Comparison of ENCODE assay signal across 8 mouse cellular contexts in the genomic region with DNA sequence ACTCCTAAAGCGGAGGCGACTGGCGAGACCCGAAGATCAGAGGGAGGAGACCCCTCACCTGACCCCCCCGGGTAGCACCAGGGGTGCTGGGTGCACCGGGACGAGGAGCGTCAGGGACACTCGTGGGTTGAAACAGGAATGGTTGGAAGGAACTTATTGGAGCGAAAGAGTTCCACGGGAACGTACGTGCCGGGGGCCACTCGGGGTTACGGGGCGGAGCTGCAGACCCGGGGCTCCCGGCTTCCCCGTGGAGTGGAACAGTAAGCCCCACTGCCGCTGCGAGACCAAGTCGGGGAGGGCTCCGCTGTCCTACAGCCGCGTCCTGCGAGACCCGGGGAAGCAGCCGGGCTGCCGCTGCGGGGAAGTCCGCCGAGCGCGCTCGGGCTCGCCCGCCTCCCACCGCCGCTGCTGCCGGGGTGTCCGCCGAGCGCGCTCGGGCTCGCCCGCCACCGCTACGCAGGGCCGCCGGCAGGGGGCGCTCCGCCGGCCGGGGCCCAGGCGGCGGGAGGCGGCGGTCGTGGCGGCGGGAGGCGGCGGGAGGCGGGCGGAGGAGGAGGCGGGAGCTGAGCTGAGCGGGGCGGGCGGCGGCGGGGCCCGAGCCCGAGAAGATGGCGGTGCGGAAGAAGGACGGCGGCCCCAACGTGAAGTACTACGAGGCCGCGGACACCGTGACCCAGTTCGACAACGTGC. TPM values are rescaled to one million over a fixed set of nuclear protein-coding genes. Genes with fewer than 3 reads are reported as not detected.
DNase-seq lines count a peak whose midpoint lies in the region; ATAC-seq and TF ChIP-seq lines count a peak whose summit lies in the region.

Smarcc2 (plus strand) TSS at position 530 of the 690 bp plus-strand sequence.

- TF ChIP-seq CTCF in gastrocnemius, adult 2 months (IDR thresholded peaks at IDR 0.05), result peak; percentile 51

- H3K9ac ChIP-seq in hindbrain, embryonic 16.5 days (ENCODE audit: low read depth, low read length), result peak within 1 kb of the TSS; percentile 99

- intact Hi-C loops in gastrocnemius, adult 2 months (cut with DNase I), result loop anchor here (1.0 kb wide), 1 partner anchor 77 kb away; no protein-coding TSS in a partner anchor

- WGBS in hindbrain, embryonic 16.5 days, result 0% methylated on average over 44 of the region's 86 CpGs

- H3K27me3 ChIP-seq in hindbrain, embryonic 16.5 days (replicated peaks; ENCODE audit: control insufficient read depth, insufficient read depth, low read length), result no peaks in the 10 kb centered on the region

- ATAC-seq in hindbrain, embryonic 16.5 days, result peak; percentile 84

- H3K36me3 ChIP-seq in hindbrain, embryonic 16.5 days (ENCODE audit: control insufficient read depth, insufficient read depth, low read length), result peaks cover 13% of the 10 kb centered on the region

- H3K9me3 ChIP-seq in hindbrain, embryonic 16.5 days (ENCODE audit: control insufficient read depth, low read length), result no peaks in the 10 kb centered on the region

- H3K4me2 ChIP-seq in hindbrain, embryonic 16.5 days (ENCODE audit: low read length), result peak within 1 kb of the TSS; percentile 85

- H3K4me3 ChIP-seq in gastrocnemius, adult 2 months, result peak within 1 kb of the TSS; percentile 92
- H3K4me3 ChIP-seq in hindbrain, embryonic 16.5 days (ENCODE audit: low read length), result peak within 1 kb of the TSS; percentile 95

- peak within 1 kb of the TSS; percentile 93 for H3K27ac ChIP-seq in gastrocnemius, adult 2 months
- peak within 1 kb of the TSS; percentile 98 for H3K27ac ChIP-seq in hindbrain, embryonic 16.5 days (ENCODE audit: low read depth, low read length)

- H3K4me1 ChIP-seq in hindbrain, embryonic 16.5 days (ENCODE audit: control insufficient read depth, insufficient read depth, low read depth, low read length), result peaks cover 10% of the 10 kb centered on the region

- peak; percentile 82 for DNase-seq in T-cell, adult 2 months (ENCODE audit: low spot score)
- DNase-seq in cerebellum, postnatal 4 days (ENCODE audit: low spot score in 2 of 2), result peak; percentile 66 to 86
- DNase-seq in gastrocnemius, adult 2 months, result peak; percentile 95
- DNase-seq in left cerebral cortex, adult 18-20 months (ENCODE audit: low spot score in 2 of 2), result peak; percentile 83 to 87
- DNase-seq in lung, postnatal 4 days, result peak; percentile 90 to 93
- peak; percentile 88 for DNase-seq in retina, postnatal 1 day
- peak; percentile 75 to 76 for DNase-seq in urinary bladder, adult 18-20 months (ENCODE audit: low spot score in 2 of 2)

RNA-seq across cellular contexts. Expression of gene Smarcc2, which starts in this region (rescaled TPM):
- total RNA-seq in gastrocnemius, adult 2 months (2021), result 10 to 100 TPM; 46.5 to 53.2 TPM
- polyA plus RNA-seq in hindbrain, embryonic 16.5 days (2015; fragmentation: Nextera tagmentation; extraction: Ambion mirVana), result 136 and 168 TPM in 2 replicates
- 100 to 1,000 TPM; 265 to 267 TPM for total RNA-seq in left cerebral cortex, adult 18-20 months (2021)

Comparison
In these comparisons a context has a peak if more than half of its experiments do, and no peak if none do; other contexts are left out.
1. Peak in every context shown above with its lines: DNase-seq, ATAC-seq, H3K4me3 ChIP-seq and H3K27ac ChIP-seq.
2. RNA of gene Smarcc2 (total RNA-seq): 265 to 267 TPM in left cerebral cortex, adult 18-20 months; 46.5 to 53.2 TPM in gastrocnemius, adult 2 months; every median in the first group is over 4 times any median in the second.